23 mouse cellular contexts compared by ENCODE assay signal in the genomic region with DNA sequence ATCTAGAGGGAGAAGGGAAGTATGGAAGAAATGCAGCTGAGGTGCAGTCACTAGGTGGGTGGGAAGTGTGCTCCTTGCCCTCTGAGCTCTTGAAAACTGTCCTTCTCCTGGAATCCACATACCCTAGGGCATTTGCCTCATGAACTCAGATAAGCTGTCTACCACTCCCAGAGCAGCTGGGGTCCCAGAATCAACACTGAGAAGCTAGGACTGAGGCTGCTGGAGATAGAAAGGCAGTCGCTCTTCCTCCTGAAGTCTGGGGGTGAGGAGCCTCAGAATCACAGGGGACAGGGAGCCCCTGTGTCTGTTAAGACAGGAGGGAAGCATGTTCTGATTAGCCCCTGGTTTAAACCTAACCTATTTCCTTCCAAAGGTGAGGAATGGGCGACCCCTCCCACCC. TPM values are rescaled to one million over a fixed set of nuclear protein-coding genes. Genes with fewer than 3 reads are reported as not detected.
DNase-seq lines count a peak whose midpoint lies in the region; ATAC-seq and TF ChIP-seq lines count a peak whose summit lies in the region.
"Had no signal": no experiment of that assay in that cellular context is flagged by ENCODE, and none has a peak within 500 bp of the region (broad histone marks: within the 10 kb centered on the region; RNA-seq: fewer than 3 reads in every experiment).

No protein-coding gene starts in this region.

- H3K27me3 ChIP-seq in heart, embryonic 11.5 days (ENCODE audit: control insufficient read depth, insufficient read depth, low read length) = no peaks in the 10 kb centered on the region
- H3K27me3 ChIP-seq in lung, embryonic 14.5 days (ENCODE audit: insufficient read depth, low read length) = no peaks in the 10 kb centered on the region
- H3K27me3 ChIP-seq in liver, embryonic 16.5 days (ENCODE audit: control insufficient read depth, insufficient read depth, low read depth, low read length) = no peaks in the 10 kb centered on the region
- H3K27me3 ChIP-seq: hindbrain, embryonic 15.5 days had no signal

- no peak for TF ChIP-seq CTCF in lung, embryonic 14.5 days (IDR thresholded peaks at IDR 0.05; ENCODE audit: low read depth)

- H3K27ac ChIP-seq in heart, embryonic 11.5 days (ENCODE audit: low read depth, low read length) = peak overlapping the region; percentile 70
- H3K27ac ChIP-seq in lung, embryonic 14.5 days (ENCODE audit: low read depth) = peak overlapping the region; percentile 6; the same call in 1 of the 2 replicates
- peak overlapping the region; percentile 30; the same call in 1 of the 2 replicates for H3K27ac ChIP-seq in brown adipose tissue, adult 24 weeks (replicated peaks; ENCODE audit: low read depth, low read length)
- H3K27ac ChIP-seq in liver, embryonic 16.5 days (ENCODE audit: low read length) = 0 out of 2 replicates have a peak overlapping the region, but pooled peaks have one; percentile 42
- H3K27ac ChIP-seq: hindbrain, embryonic 15.5 days had no signal

- ATAC-seq in heart, embryonic 11.5 days (replicated peaks; ENCODE audit: insufficient number of reproducible peaks, low FRiP score, low TSS enrichment) = no peak
- ATAC-seq in lung, embryonic 14.5 days (ENCODE audit: insufficient read depth) = no peak
- ATAC-seq in liver, embryonic 16.5 days (ENCODE audit: low read depth) = peak; percentile 10; the same call in 1 of the 2 replicates
- ATAC-seq: activated CD4-positive, CD25-positive, alpha-beta regulatory T cell, adult 4 months had no signal

- H3K36me3 ChIP-seq in heart, embryonic 11.5 days (ENCODE audit: control insufficient read depth, insufficient read depth, low read length) = no peaks in the 10 kb centered on the region
- no peaks in the 10 kb centered on the region for H3K36me3 ChIP-seq in lung, embryonic 14.5 days (ENCODE audit: insufficient read depth)
- H3K36me3 ChIP-seq in liver, embryonic 16.5 days (ENCODE audit: control insufficient read depth, insufficient read depth) = peaks cover 8% of the 10 kb centered on the region; the same call in 1 of the 2 replicates
- H3K36me3 ChIP-seq: G1E; hindbrain, embryonic 15.5 days had no signal

- no peak overlapping the region for H3K4me3 ChIP-seq in heart, embryonic 11.5 days (ENCODE audit: low read depth, low read length)
- H3K4me3 ChIP-seq in lung, embryonic 14.5 days (ENCODE audit: low read depth, low read length) = no peak overlapping the region
- no peak overlapping the region for H3K4me3 ChIP-seq in brown adipose tissue, adult 24 weeks (ENCODE audit: insufficient read depth, low read depth, low read length)
- H3K4me3 ChIP-seq in liver, embryonic 16.5 days (ENCODE audit: low read depth, low read length) = no peak overlapping the region
- H3K4me3 ChIP-seq: hindbrain, embryonic 15.5 days had no signal

- no peak for DNase-seq in heart, adult 18-20 months
- no peak for DNase-seq in lung, embryonic 14.5 days
- DNase-seq in lung, postnatal 14 days = no peak
- no peak for DNase-seq in adrenal gland, adult 2 months
- DNase-seq in urinary bladder, adult 2 months (ENCODE audit: low spot score) = no peak
- DNase-seq: cerebellum, adult 11-12 months; right cerebral cortex, adult 18-20 months; spleen, adult 18-20 months; thymus, postnatal 36 days had no signal

- H3K9me3 ChIP-seq in heart, embryonic 11.5 days (replicated peaks; ENCODE audit: control insufficient read depth, low read length) = no peaks in the 10 kb centered on the region
- H3K9me3 ChIP-seq in lung, embryonic 14.5 days (ENCODE audit: low read depth, low read length) = no peaks in the 10 kb centered on the region
- H3K9me3 ChIP-seq in liver, embryonic 16.5 days (replicated peaks; ENCODE audit: control insufficient read depth, low read length) = no peaks in the 10 kb centered on the region
- H3K9me3 ChIP-seq: G1E; hindbrain, embryonic 15.5 days had no signal

- H3K4me2 ChIP-seq in heart, embryonic 11.5 days = 0 out of 2 replicates have a peak overlapping the region, but pooled peaks have one; percentile 1
- no peak overlapping the region for H3K4me2 ChIP-seq in lung, embryonic 14.5 days
- H3K4me2 ChIP-seq in liver, embryonic 16.5 days (ENCODE audit: low read depth, low read length) = no peak overlapping the region
- H3K4me2 ChIP-seq: hindbrain, embryonic 15.5 days had no signal

- H3K4me1 ChIP-seq in heart, embryonic 11.5 days (ENCODE audit: control insufficient read depth, insufficient read depth, low read length) = peaks cover 6% of the 10 kb centered on the region
- no peaks in the 10 kb centered on the region for H3K4me1 ChIP-seq in lung, embryonic 14.5 days (ENCODE audit: insufficient read depth)
- peaks cover 6% of the 10 kb centered on the region; the same call in 1 of the 2 replicates for H3K4me1 ChIP-seq in brown adipose tissue, adult 24 weeks (ENCODE audit: control insufficient read depth, insufficient read depth, insufficient read length, low read length)
- peaks cover 16% of the 10 kb centered on the region for H3K4me1 ChIP-seq in liver, embryonic 16.5 days (ENCODE audit: control insufficient read depth, low read depth, low read length)
- H3K4me1 ChIP-seq: hindbrain, embryonic 15.5 days had no signal

- 25% methylated on average over 2 of the region's 2 CpGs for WGBS in heart, embryonic 11.5 days (ENCODE audit: insufficient replicate concordance)
- WGBS in lung, embryonic 14.5 days = 51% methylated on average over 2 of the region's 2 CpGs
- WGBS in liver, embryonic 16.5 days (ENCODE audit: insufficient replicate concordance) = 40% methylated on average over 2 of the region's 2 CpGs

- H3K9ac ChIP-seq in heart, embryonic 11.5 days (ENCODE audit: low read depth, low read length) = no peak overlapping the region
- no peak overlapping the region for H3K9ac ChIP-seq in lung, embryonic 14.5 days
- H3K9ac ChIP-seq in liver, embryonic 16.5 days (ENCODE audit: low read depth, low read length) = no peak overlapping the region
- H3K9ac ChIP-seq: hindbrain, embryonic 15.5 days had no signal

RNA-seq across cellular contexts. Expression of gene A930018P22Rik, which starts 13.0 kb away (rescaled TPM):
- 0.46 and 0.53 TPM in 2 replicates for polyA plus RNA-seq in heart, embryonic 11.5 days (2014; fragmentation: Nextera tagmentation; extraction: Ambion mirVana)
- under 1 TPM in 1 of 2 experiments, not detected in 1; 0.89 TPM for total RNA-seq in heart, adult 18-20 months (2021)
- polyA plus RNA-seq in lung, embryonic 14.5 days (2014; fragmentation: Nextera tagmentation; extraction: Ambion mirVana) = not detected in 2 replicates
- polyA plus RNA-seq in brown adipose tissue, adult 24 weeks (2012; ENCODE audit: insufficient read depth, insufficient read length, missing spikeins) = 1.3 TPM in 1 of 2 replicates, not detected in the other
- 0.35 and 0.56 TPM in 2 replicates for polyA plus RNA-seq in liver, embryonic 16.5 days (2015; fragmentation: Nextera tagmentation; extraction: Ambion mirVana)
- 1 to 10 TPM in 1 of 2 experiments, under 1 TPM in 1; 0.73 to 1.6 TPM for total RNA-seq in adrenal gland, adult 2 months (2021)
- polyA plus RNA-seq in adrenal gland, adult 2 months (2012; rRNA removed) = 1.8 and 3.3 TPM in 2 replicates
- 0.09 and 0.12 TPM in 2 replicates for polyA plus RNA-seq in urinary bladder, adult 2 months (2012; rRNA removed)
- total RNA-seq: G1E; megakaryocyte progenitor cell, adult 5-6 weeks; monocyte, adult 5-6 weeks had no signal
- polyA plus RNA-seq: activated CD4-positive, CD25-positive, alpha-beta regulatory T cell, adult 4 months; G1E; hindbrain, embryonic 15.5 days; neural tube, embryonic 14.5 days had no signal

RNA-seq across cellular contexts. Expression of gene Cd59a, which starts 13.9 kb away (rescaled TPM):
- polyA plus RNA-seq in heart, embryonic 11.5 days (2014; fragmentation: Nextera tagmentation; extraction: Ambion mirVana) = 89.4 and 89.9 TPM in 2 replicates
- 10 to 100 TPM; 46.8 to 57.9 TPM for total RNA-seq in heart, adult 18-20 months (2021)
- 17.8 and 18.4 TPM in 2 replicates for polyA plus RNA-seq in lung, embryonic 14.5 days (2014; fragmentation: Nextera tagmentation; extraction: Ambion mirVana)
- 174 and 250 TPM in 2 replicates for polyA plus RNA-seq in brown adipose tissue, adult 24 weeks (2012; ENCODE audit: insufficient read depth, insufficient read length, missing spikeins)
- 101 and 109 TPM in 2 replicates for polyA plus RNA-seq in liver, embryonic 16.5 days (2015; fragmentation: Nextera tagmentation; extraction: Ambion mirVana)
- 100 to 1,000 TPM; 113 to 117 TPM for total RNA-seq in adrenal gland, adult 2 months (2021)
- 24.5 and 30.9 TPM in 2 replicates for polyA plus RNA-seq in adrenal gland, adult 2 months (2012; rRNA removed)
- 122 and 131 TPM in 2 replicates for polyA plus RNA-seq in urinary bladder, adult 2 months (2012; rRNA removed)

RNA-seq across cellular contexts. Expression of gene Cd59b, which starts 39.9 kb away (rescaled TPM):
- polyA plus RNA-seq in heart, embryonic 11.5 days (2014; fragmentation: Nextera tagmentation; extraction: Ambion mirVana) = 8.7 and 15.7 TPM in 2 replicates
- 1 to 10 TPM; 2.9 to 3.7 TPM for total RNA-seq in heart, adult 18-20 months (2021)
- polyA plus RNA-seq in lung, embryonic 14.5 days (2014; fragmentation: Nextera tagmentation; extraction: Ambion mirVana) = 2.8 and 4.5 TPM in 2 replicates
- 55.9 and 57.5 TPM in 2 replicates for polyA plus RNA-seq in brown adipose tissue, adult 24 weeks (2012; ENCODE audit: insufficient read depth, insufficient read length, missing spikeins)
- polyA plus RNA-seq in liver, embryonic 16.5 days (2015; fragmentation: Nextera tagmentation; extraction: Ambion mirVana) = 9.7 and 11.0 TPM in 2 replicates
- total RNA-seq in adrenal gland, adult 2 months (2021) = 10 to 100 TPM; 10.5 to 12.5 TPM
- 7.8 and 10.6 TPM in 2 replicates for polyA plus RNA-seq in adrenal gland, adult 2 months (2012; rRNA removed)
- 17.4 and 18.2 TPM in 2 replicates for polyA plus RNA-seq in urinary bladder, adult 2 months (2012; rRNA removed)
- total RNA-seq: monocyte, adult 5-6 weeks had no signal
- polyA plus RNA-seq: activated CD4-positive, CD25-positive, alpha-beta regulatory T cell, adult 4 months; G1E had no signal

RNA-seq across cellular contexts. Expression of gene Gm10799, which starts 41.2 kb away (rescaled TPM):
- not detected in 2 replicates for polyA plus RNA-seq in heart, embryonic 11.5 days (2014; fragmentation: Nextera tagmentation; extraction: Ambion mirVana)
- total RNA-seq in heart, adult 18-20 months (2021) = not detected
- polyA plus RNA-seq in lung, embryonic 14.5 days (2014; fragmentation: Nextera tagmentation; extraction: Ambion mirVana) = not detected in 2 replicates
- not detected in 2 replicates for polyA plus RNA-seq in brown adipose tissue, adult 24 weeks (2012; ENCODE audit: insufficient read depth, insufficient read length, missing spikeins)
- polyA plus RNA-seq in liver, embryonic 16.5 days (2015; fragmentation: Nextera tagmentation; extraction: Ambion mirVana) = not detected in 2 replicates
- not detected for total RNA-seq in adrenal gland, adult 2 months (2021)
- polyA plus RNA-seq in adrenal gland, adult 2 months (2012; rRNA removed) = not detected in 2 replicates
- polyA plus RNA-seq in urinary bladder, adult 2 months (2012; rRNA removed) = not detected in 2 replicates
- total RNA-seq: adrenal gland, postnatal 4 days; G1E; gastrocnemius, postnatal 4 days; layer of hippocampus, adult 18-20 months; megakaryocyte progenitor cell, adult 5-6 weeks; monocyte, adult 5-6 weeks had no signal
- polyA plus RNA-seq: activated CD4-positive, CD25-positive, alpha-beta regulatory T cell, adult 4 months; G1E; hindbrain, embryonic 15.5 days; kidney, embryonic 14.5 days; limb, embryonic 14.5 days; neural tube, embryonic 14.5 days had no signal

RNA-seq across cellular contexts. Expression of gene Gm10912, which starts 43.9 kb away (rescaled TPM):
- not detected in 2 replicates for polyA plus RNA-seq in heart, embryonic 11.5 days (2014; fragmentation: Nextera tagmentation; extraction: Ambion mirVana)
- under 1 TPM in 1 of 2 experiments, not detected in 1; 0.51 TPM for total RNA-seq in heart, adult 18-20 months (2021)
- polyA plus RNA-seq in lung, embryonic 14.5 days (2014; fragmentation: Nextera tagmentation; extraction: Ambion mirVana) = not detected in 2 replicates
- not detected in 2 replicates for polyA plus RNA-seq in brown adipose tissue, adult 24 weeks (2012; ENCODE audit: insufficient read depth, insufficient read length, missing spikeins)
- 0.05 and 0.21 TPM in 2 replicates for polyA plus RNA-seq in liver, embryonic 16.5 days (2015; fragmentation: Nextera tagmentation; extraction: Ambion mirVana)
- total RNA-seq in adrenal gland, adult 2 months (2021) = under 1 TPM; 0.17 to 0.49 TPM
- 0.13 and 0.24 TPM in 2 replicates for polyA plus RNA-seq in adrenal gland, adult 2 months (2012; rRNA removed)
- polyA plus RNA-seq in urinary bladder, adult 2 months (2012; rRNA removed) = 0.12 and 0.25 TPM in 2 replicates
- total RNA-seq: monocyte, adult 5-6 weeks had no signal
- polyA plus RNA-seq: activated CD4-positive, CD25-positive, alpha-beta regulatory T cell, adult 4 months; G1E; hindbrain, embryonic 15.5 days; kidney, embryonic 14.5 days; neural tube, embryonic 14.5 days had no signal

Comparison
In these comparisons a context has a peak if more than half of its experiments do, and no peak if none do; other contexts are left out.
1. H3K27ac ChIP-seq: peak in every context shown above with its lines; median percentile 70 in heart, embryonic 11.5 days; 42 in liver, embryonic 16.5 days; 30 in brown adipose tissue, adult 24 weeks; 6 in lung, embryonic 14.5 days.